Mouse (Mus musculus) erythroid progenitor cell, adult 5-6 weeks (primary cell): ENCODE data around the gene Diexf. TPM values are rescaled to one million over a fixed set of nuclear protein-coding genes. Genes with fewer than 3 reads are reported as not detected.

Source experiments
- total RNA-seq, 2 experiments: library from RNA; stranded (forward) in 1 of 2; stranded (reverse) in 1 of 2; fragments of 150-400 nt in 1 of 2; fragments of 186-747, 209-891 nt in 1 of 2; gene quantifications; 2 replicates each; pipeline versions ENCODE4 v1.2.3 to v1.2.4; 2015 to 2017; ENCODE audit warnings: low replicate concordance in 2 of 2

The Diexf gene
- total RNA-seq, 2 experiments from 2014 or later: 1.4 to 3.4 TPM

Other genes with a start within 250 kb of the Diexf start
- 7.6 and 13.0 TPM in 2 replicates for gene Syt14, start 94.5 kb downstream of the Diexf start, total RNA-seq (2015; ENCODE audit: low replicate concordance)
- gene Syt14, start 94.5 kb downstream of the Diexf start, total RNA-seq (2017; ENCODE audit: low replicate concordance): 5.4 and 8.8 TPM in 2 replicates
- not detected in 2 replicates for gene Irf6, start 22.8 kb upstream of the Diexf start, total RNA-seq (2015; ENCODE audit: low replicate concordance)
- gene Irf6, start 22.8 kb upstream of the Diexf start, total RNA-seq (2017; ENCODE audit: low replicate concordance): 0.26 TPM in 1 of 2 replicates, not detected in the other
- gene A130010J15Rik, start 37.8 kb upstream of the Diexf start, total RNA-seq (2015; ENCODE audit: low replicate concordance): 0.36 and 1.7 TPM in 2 replicates
- 0.77 and 4.3 TPM in 2 replicates for gene A130010J15Rik, start 37.8 kb upstream of the Diexf start, total RNA-seq (2017; ENCODE audit: low replicate concordance)
- 13.0 and 59.9 TPM in 2 replicates for gene Traf3ip3, start 71.4 kb upstream of the Diexf start, total RNA-seq (2015; ENCODE audit: low replicate concordance)
- 6.7 and 8.6 TPM in 2 replicates for gene Traf3ip3, start 71.4 kb upstream of the Diexf start, total RNA-seq (2017; ENCODE audit: low replicate concordance)
- gene Lamb3, start 77.4 kb upstream of the Diexf start, total RNA-seq (2015; ENCODE audit: low replicate concordance): 13.0 TPM in 1 of 2 replicates, not detected in the other
- gene Lamb3, start 77.4 kb upstream of the Diexf start, total RNA-seq (2017; ENCODE audit: low replicate concordance): 1.3 TPM in 1 of 2 replicates, not detected in the other
- 23.8 and 24.7 TPM in 2 replicates for gene Hsd11b1, start 133.8 kb upstream of the Diexf start, total RNA-seq (2015; ENCODE audit: low replicate concordance)
- 7.7 and 8.5 TPM in 2 replicates for gene Hsd11b1, start 133.8 kb upstream of the Diexf start, total RNA-seq (2017; ENCODE audit: low replicate concordance)
- 3.8 and 7.6 TPM in 2 replicates for gene G0s2, start 142.9 kb upstream of the Diexf start, total RNA-seq (2015; ENCODE audit: low replicate concordance)
- 2.3 and 6.8 TPM in 2 replicates for gene G0s2, start 142.9 kb upstream of the Diexf start, total RNA-seq (2017; ENCODE audit: low replicate concordance)
- gene Camk1g, start 240.0 kb upstream of the Diexf start, total RNA-seq (2015; ENCODE audit: low replicate concordance): not detected in 2 replicates
- not detected in 2 replicates for gene Camk1g, start 240.0 kb upstream of the Diexf start, total RNA-seq (2017; ENCODE audit: low replicate concordance)